Mouse (Mus musculus) ES-Bruce4 (cell line): ENCODE results near the gene Gm49325.

Experiments
- CTCF ChIP-seq: IDR thresholded peaks from one replicate; pipeline ENCODE4 v1.8.1; 2011; ENCODE audit warnings: low read depth, low read length
- EP300 ChIP-seq: IDR thresholded peaks from 2 replicates; pipeline ENCODE4 v1.6.1; 2011; ENCODE audit warnings: low read depth, low read length; ENCODE audit not compliant: insufficient read depth
- POLR2A ChIP-seq: IDR thresholded peaks from one replicate; pipeline ENCODE4 v1.8.1; 2011; ENCODE audit warnings: low read length; ENCODE audit not compliant: insufficient read depth

DNA sequence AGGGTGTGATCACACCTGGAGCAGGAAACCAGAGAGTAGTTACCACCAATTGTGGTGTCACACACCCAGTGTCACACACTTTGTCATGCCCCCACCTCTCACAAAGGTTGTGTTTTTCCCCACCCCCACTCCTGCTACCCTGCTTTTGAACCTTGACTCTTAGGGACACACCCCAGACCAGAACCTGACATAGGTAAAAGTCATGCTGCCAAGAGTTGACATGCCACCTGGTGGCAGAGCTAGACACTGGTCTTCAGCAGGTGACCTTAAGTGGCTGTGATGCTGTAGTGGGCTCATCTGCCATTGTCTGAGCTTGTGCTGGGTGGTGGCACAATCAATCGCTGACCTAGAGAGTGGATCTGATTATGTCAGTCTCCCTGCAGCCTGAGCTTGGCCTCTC lies 24.0 kb downstream of the Gm49325 start:
- TF ChIP-seq CTCF (peak; percentile 12), EP300 (no peak), POLR2A (no peak)
